Mouse (Mus musculus): ENCODE results near the gene Cript. TPM values are rescaled to one million over a fixed set of nuclear protein-coding genes. Genes with fewer than 3 reads are reported as not detected.

Cript gene
- 77.1 and 77.5 TPM in 2 replicates for polyA plus RNA-seq (2012; rRNA removed)

- peak; percentile 99 for DNase-seq (ENCODE audit: low read depth)
- TF ChIP-seq CTCF (IDR thresholded peaks at IDR 0.05; ENCODE audit: borderline replicate concordance, extremely low read depth, insufficient read depth, insufficient read length), result peak; percentile 35; the same call in 1 of the 2 replicates
- TF ChIP-seq POLR2A (IDR thresholded peaks at IDR 0.05; ENCODE audit: borderline replicate concordance, extremely low read depth, insufficient read depth, insufficient read length, poor library complexity, severe bottlenecking), result peak; percentile 39; the same call in 1 of the 2 replicates
These were observed at the start of gene Cript, which contains the start of gene Pigf for GRCm38 (mm10) chr17:87025269-87025949. TSS of gene Cript (plus strand) at chr17:87025550. TSS of gene Pigf (minus strand) at chr17:87025406.

DNA sequence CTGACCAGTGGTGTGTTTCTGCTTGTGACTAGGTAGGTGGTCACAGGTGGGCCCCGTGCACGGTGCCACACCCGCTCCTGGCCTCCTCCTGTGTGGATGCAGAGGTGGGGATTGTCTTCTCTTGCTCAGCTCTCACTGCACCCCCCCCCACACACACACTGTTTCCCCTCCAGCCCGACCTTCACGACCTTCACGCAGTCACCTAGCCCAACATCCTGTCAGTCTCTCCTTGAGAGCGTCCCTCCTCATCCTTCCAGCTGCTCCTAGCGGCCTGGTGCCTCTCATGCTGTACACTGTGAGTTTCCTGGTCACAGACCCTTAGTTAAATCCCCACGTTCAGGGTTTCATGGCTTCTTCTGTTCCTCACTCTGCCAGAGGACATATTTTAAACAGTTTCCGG is 49.0 kb upstream of the Cript start:
- DNase-seq (ENCODE audit: low read depth), result no peak
- TF ChIP-seq POLR2A (IDR thresholded peaks at IDR 0.05; ENCODE audit: borderline replicate concordance, extremely low read depth, insufficient read depth, insufficient read length, poor library complexity, severe bottlenecking), result no peak
- TF ChIP-seq CTCF (IDR thresholded peaks at IDR 0.05; ENCODE audit: borderline replicate concordance, extremely low read depth, insufficient read depth, insufficient read length), result no peak

DNA sequence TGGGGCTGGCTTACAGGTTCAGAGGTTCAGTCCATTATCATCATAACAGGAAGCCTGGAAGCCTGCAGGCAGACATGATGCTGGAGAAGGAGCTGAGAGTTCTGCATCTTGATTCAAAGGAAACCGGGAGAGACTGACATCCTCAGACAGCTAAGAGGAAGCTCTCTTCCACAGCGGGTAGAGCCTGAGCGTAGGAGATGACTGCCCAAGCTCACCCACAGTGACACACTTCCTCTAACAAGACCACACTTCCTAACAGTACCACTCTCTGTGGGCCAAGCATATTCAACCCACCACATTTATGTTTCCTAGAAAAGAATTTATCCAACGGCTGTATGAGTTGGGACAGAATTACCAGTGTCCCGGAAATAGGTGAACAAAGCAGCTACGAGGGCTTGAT is 46.9 kb upstream of the Cript start:
- DNase-seq (ENCODE audit: low read depth), result no peak
- TF ChIP-seq POLR2A (IDR thresholded peaks at IDR 0.05; ENCODE audit: borderline replicate concordance, extremely low read depth, insufficient read depth, insufficient read length, poor library complexity, severe bottlenecking) (no peak), CTCF (IDR thresholded peaks at IDR 0.05; ENCODE audit: borderline replicate concordance, extremely low read depth, insufficient read depth, insufficient read length) (no peak)

DNA sequence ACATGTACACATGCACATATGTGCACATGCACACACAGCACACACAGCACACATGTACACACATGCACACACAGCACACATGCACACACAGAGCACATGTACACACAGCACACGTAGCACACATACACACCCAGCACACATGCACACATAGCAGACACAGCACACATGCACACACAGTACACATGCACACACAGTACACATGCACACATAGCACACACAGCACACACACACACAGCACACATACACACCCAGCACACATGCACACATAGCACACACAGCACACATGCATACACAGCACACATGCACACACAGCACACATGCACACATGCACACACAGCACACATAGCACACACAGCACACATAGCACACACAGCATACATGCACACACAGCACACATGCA is 44.1 kb upstream of the Cript start:
- TF ChIP-seq CTCF (IDR thresholded peaks at IDR 0.05; ENCODE audit: borderline replicate concordance, extremely low read depth, insufficient read depth, insufficient read length) (no peak), POLR2A (IDR thresholded peaks at IDR 0.05; ENCODE audit: borderline replicate concordance, extremely low read depth, insufficient read depth, insufficient read length, poor library complexity, severe bottlenecking) (no peak)
- DNase-seq (ENCODE audit: low read depth), result no peak

- TF ChIP-seq CTCF (IDR thresholded peaks at IDR 0.05; ENCODE audit: borderline replicate concordance, extremely low read depth, insufficient read depth, insufficient read length), result no peak
- no peak for DNase-seq (ENCODE audit: low read depth)
These were observed 43.6 kb upstream of the Cript start for GRCm38 (mm10) chr17:86981701-86982100.

DNA sequence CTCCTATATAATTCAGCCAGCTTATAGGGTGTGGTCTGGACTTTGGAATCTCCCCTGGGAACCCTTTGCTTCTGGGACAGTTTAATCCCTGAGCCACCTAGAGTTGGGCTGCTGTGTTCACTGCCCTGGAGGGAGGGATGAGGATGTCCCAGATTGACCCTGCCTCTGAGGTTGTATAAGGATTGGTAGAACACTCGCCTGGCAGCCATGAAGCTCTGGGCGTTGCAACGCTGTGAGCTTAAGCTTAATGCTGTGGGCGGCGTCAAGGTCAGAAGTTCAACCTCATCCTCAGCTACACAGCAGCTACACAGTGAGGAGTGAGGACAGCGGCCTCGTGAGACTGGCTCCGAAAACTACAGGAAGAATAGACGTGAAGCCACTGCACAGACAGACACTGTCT is 42.9 kb upstream of the Cript start:
- TF ChIP-seq CTCF (IDR thresholded peaks at IDR 0.05; ENCODE audit: borderline replicate concordance, extremely low read depth, insufficient read depth, insufficient read length), result no peak
- TF ChIP-seq POLR2A (IDR thresholded peaks at IDR 0.05; ENCODE audit: borderline replicate concordance, extremely low read depth, insufficient read depth, insufficient read length, poor library complexity, severe bottlenecking), result no peak
- DNase-seq (ENCODE audit: low read depth), result no peak

DNA sequence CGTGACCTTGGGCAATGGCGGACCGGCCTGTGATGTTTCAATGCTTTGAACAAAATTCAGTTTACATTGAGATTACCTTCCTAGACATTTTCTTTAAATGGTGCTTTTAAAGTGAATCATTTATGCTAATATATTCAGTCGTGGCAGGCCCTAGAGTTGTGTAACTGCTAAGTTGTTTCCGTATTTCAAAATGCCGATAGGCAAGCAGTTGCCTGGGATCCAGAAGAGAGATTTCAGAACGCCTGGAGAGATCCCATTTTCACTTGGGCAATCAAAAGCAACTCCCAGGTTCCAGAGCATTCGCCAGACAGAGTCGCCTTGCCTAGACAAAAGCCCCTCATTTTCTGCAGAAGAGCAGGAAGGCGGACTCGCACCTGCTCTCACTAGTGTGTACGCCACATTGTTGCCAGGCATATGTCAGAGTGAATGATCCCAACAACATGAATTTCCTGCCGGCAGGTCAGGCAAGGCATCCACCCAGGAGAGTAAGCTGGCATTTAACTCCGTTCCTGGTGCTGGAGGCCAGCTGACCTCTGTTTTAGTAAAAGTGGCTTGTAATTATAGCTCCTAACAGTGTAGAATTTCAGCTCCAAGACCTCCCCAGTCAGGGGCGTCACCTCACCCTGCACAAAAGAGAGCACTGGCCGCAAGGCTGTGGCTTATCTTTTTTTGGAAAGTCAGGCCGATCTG is 38.8 kb upstream of the Cript start:
- TF ChIP-seq CTCF (IDR thresholded peaks at IDR 0.05; ENCODE audit: borderline replicate concordance, extremely low read depth, insufficient read depth, insufficient read length) (no peak), POLR2A (IDR thresholded peaks at IDR 0.05; ENCODE audit: borderline replicate concordance, extremely low read depth, insufficient read depth, insufficient read length, poor library complexity, severe bottlenecking) (no peak)
- DNase-seq (ENCODE audit: low read depth), result peak; percentile 78

GRCm38 (mm10) chr17:86988161-86988560 is 37.2 kb upstream of the Cript start:
- TF ChIP-seq CTCF (IDR thresholded peaks at IDR 0.05; ENCODE audit: borderline replicate concordance, extremely low read depth, insufficient read depth, insufficient read length) (no peak), POLR2A (IDR thresholded peaks at IDR 0.05; ENCODE audit: borderline replicate concordance, extremely low read depth, insufficient read depth, insufficient read length, poor library complexity, severe bottlenecking) (no peak)
- DNase-seq (ENCODE audit: low read depth), result peak; percentile 12

GRCm38 (mm10) chr17:86988601-86989184 is 36.7 kb upstream of the Cript start:
- peak; percentile 64 for DNase-seq (ENCODE audit: low read depth)
- no peak for TF ChIP-seq CTCF (IDR thresholded peaks at IDR 0.05; ENCODE audit: borderline replicate concordance, extremely low read depth, insufficient read depth, insufficient read length)
- no peak for TF ChIP-seq POLR2A (IDR thresholded peaks at IDR 0.05; ENCODE audit: borderline replicate concordance, extremely low read depth, insufficient read depth, insufficient read length, poor library complexity, severe bottlenecking)

DNA sequence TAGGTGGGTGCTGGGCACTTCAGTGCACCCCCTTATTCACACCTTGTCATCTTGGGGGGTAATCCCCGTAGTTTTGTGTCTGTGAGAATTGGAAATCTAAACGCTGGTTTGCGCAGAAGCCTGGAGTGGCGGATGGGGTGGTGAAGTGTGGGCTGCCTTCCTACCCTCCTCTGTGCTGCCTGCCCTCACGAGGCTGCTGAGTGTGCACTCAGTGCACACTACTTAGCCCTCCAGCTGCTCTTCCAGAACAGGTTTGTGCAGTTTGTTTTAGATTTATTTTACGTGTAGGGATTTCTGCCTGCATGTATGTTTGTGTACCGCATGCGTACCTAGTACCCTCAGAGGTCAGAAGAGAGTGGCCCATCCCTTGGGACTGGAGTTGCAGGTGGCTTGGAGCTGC is 34.0 kb upstream of the Cript start:
- DNase-seq (ENCODE audit: low read depth), result no peak
- no peak for TF ChIP-seq POLR2A (IDR thresholded peaks at IDR 0.05; ENCODE audit: borderline replicate concordance, extremely low read depth, insufficient read depth, insufficient read length, poor library complexity, severe bottlenecking)
- TF ChIP-seq CTCF (IDR thresholded peaks at IDR 0.05; ENCODE audit: borderline replicate concordance, extremely low read depth, insufficient read depth, insufficient read length), result no peak

DNA sequence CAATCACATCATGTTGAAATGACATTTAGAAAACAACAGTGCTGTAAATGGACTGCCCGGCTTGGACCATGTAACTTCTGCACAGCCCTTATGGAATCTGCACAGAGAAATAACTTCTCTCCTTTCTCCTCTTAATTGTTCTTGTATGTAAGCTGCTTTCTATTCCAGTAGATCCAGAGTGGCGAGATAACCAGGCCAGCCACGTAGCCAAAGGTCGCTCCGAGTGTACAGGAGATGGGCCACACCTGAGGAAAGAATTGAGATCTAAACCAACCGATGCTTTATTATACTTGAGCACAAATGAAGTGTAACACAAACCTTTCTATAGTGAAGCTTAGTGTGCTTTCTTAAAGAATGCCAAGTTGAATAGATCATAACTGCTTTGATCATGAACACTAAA is 28.0 kb upstream of the Cript start:
- DNase-seq (ENCODE audit: low read depth), result no peak
- TF ChIP-seq CTCF (IDR thresholded peaks at IDR 0.05; ENCODE audit: borderline replicate concordance, extremely low read depth, insufficient read depth, insufficient read length) (no peak), POLR2A (IDR thresholded peaks at IDR 0.05; ENCODE audit: borderline replicate concordance, extremely low read depth, insufficient read depth, insufficient read length, poor library complexity, severe bottlenecking) (no peak)

Measured in brain, embryonic 14.5 days (tissue).